Mouse (Mus musculus) CD4-positive, CD25-positive, alpha-beta regulatory T cell, adult 2 months (primary cell): ENCODE data around the gene Iqcb1.
A peak's percentile ranks its signal among the peaks of the same experiment; 100 is the strongest.

Experiments
- DNase-seq: peaks from one replicate; pipeline ENCODE4 v3.0.0-alpha.2; 2012; ENCODE audit warnings: low read depth, low spot score

Gene Iqcb1

DNA sequence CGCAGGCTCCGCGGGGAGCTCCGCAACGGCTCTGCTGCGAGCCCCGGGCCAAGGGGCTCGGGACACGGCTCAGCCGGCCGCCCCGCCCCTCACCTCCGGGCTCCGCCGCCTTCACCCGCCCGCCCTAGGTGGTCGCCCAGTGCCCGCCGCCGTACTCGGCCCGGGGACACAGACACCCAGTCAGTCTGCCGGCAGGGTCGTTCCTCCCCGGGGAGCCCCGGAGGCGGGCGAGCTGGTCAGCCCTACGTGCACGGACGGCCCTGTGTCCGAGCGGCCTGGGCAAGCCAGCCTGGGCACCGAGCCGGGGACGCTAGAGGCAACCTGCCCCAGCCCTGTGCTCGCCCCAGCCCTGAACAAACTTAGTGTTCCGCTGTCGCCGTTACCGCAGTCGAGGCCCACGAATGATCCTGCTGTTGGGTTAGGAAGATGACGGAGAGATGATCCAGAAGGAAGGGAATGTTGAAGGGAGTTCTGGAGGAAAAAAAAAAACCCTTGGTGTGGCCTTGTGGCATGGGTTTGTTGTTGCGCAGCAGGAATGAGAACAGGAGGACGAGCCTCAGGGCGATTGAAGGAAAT is 47.2 kb downstream of the Iqcb1 start:
- no peak for DNase-seq

DNA sequence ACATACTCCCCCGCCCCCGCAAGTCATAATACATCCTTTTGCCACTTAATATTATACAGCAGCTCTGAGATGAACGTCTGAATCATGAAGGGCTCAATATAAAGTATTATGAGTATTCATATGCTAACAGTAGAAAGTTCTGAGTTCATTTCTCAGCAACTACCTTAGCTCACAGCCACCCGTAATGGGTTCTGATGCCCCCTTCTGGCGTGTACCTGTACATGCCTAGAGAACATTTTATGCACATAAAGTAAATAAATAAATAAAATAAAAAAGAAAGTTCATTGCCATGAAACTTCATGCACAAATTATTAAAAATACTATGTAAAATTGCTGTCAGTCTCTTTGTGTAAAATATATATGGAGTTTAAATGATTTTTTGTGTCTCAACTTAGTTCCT is 49.1 kb downstream of the Iqcb1 start:
- peak; percentile 67 for DNase-seq

DNA sequence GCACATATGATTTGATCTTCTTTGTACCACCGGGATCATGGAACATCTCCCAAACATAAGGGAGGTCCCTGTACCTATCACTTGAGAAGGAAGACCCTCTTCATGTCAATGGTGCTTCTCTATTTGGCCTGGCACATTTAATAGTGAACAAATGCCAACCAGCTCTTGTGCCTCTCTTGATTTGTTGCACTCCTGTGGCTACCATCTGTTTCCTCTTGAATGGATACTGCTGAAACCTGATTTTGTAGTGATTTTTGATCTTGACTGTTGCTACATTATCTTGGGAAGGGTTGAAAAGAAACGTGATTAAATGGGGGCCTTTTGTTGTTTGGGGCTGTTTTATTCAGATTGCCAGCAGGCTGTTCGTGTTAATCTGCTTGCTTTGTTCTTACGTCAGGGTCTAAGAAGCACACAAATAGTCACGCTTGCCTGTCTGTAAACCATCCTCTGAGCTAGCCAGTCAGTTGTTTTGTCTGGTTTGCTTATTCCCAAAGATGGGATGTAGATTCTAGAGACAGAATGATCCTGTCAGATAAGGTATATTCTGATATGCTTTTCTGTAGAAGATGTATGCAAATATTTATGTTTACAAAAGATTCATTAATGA is 54.7 kb downstream of the Iqcb1 start:
- no peak for DNase-seq

DNA sequence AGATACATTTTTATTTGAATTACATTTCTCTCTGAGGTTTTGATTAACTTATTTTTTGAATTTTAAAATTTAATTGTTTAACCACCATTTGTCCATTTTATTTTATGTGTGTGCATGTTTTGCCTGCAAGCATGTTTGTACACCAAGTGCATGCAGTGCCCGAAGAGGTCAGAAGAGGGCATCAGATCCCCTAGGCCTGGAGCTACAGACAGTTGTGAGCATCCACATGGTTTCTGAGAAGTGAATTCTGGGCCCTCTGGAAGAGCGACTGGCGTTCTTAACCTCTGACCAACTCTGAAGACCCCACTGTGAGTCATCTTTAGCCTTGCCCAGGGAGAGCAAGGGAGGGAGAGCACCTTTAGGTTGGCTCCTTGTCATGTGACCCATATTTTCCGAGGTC is 56.7 kb downstream of the Iqcb1 start:
- peak; percentile 63 for DNase-seq

DNA sequence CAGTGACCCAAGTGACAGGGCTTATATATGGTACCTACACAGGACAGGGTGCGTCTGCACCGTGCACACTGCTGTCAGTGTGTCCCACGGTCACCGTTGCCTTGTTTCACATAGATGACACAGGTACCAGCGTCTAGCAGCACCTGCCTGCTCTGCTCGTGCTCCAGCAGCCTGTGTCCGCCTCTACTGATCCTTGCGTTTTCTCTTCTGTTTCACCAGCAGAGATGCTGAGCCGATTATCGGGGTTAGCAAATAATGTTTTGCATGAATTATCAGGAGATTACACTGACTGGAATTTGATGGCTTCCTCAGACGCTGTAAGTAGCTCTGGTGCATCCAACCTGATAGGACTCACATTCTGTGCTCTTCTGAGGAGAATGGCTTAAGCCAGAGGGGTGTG is 57.7 kb downstream of the Iqcb1 start:
- no peak for DNase-seq

DNA sequence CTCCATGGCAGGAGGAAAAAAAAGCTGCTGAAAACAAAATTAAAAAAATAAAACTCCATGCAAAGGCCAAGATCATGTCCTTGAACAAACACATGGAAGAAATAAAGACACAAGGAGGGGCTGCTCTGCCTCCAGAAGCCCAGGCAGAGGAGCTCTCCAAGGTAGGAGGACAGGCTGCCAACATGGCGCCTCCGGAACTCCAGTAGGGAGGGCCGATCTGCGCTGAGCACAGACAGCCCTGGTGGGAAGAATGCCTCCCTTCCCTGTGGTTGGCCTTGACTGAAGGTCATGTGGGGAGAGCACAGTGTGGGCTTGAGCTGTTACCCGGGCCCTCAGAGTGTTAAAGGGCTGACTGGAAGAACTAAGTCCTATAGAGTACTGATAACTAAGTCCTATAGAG is 59.4 kb downstream of the Iqcb1 start:
- no peak for DNase-seq

DNA sequence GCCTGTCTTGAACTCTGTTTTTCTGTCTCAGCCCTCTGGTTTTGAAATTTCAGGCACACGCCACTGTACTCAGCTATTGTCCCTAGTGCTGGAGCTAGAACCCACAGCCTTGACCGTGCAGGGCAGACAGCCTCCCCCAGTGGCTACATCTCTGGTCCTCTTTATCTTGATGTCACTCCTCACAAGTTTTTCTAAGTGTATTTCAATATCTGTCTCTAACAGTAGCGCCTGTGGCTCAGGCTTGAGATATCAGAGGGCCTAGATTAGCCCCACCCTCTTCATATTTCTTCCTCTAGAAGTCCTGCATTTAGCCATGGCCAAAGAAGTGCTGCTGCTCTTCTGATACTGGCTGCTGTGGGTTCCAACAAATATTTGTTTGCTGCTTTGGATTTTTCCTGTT is 62.4 kb downstream of the Iqcb1 start:
- DNase-seq: no peak

DNA sequence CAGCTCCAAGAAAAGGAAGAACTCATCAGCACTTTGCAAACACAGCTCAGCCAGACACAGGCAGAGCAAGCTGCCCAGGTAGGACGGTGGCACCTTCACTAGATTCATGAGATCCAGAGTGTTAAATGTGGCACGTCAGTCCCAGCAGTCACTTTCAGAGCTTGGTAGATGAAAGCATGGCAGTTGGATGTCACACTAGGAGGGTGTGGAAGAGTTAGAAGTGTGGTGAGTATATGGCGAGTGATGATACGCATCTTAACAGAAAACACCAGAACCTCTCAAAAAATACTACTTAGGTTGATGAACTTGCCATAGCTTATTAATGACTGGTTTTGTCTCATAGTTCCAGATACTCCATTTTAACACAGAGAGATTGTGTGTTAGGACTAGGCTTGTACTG is 63.2 kb downstream of the Iqcb1 start:
- no peak for DNase-seq

DNA sequence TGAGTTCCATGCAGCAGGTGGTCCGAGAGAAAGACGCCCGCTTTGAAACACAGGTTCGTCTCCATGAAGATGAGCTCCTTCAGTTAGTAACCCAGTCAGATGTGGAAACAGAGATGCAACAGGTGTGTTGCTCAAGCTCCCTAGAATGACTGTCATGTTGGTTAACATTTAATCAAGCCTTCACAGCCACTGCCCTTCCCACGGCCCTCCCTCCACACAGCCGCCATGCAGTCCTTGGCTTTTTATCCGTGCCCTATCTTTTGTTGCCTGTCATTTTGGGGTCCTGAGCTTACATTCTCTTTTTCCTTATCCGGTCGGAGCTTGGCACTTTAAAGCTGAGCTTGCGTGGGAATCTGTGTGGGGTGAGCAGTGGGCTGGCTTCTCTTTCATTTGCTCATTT is 65.1 kb downstream of the Iqcb1 start:
- DNase-seq: no peak

DNA sequence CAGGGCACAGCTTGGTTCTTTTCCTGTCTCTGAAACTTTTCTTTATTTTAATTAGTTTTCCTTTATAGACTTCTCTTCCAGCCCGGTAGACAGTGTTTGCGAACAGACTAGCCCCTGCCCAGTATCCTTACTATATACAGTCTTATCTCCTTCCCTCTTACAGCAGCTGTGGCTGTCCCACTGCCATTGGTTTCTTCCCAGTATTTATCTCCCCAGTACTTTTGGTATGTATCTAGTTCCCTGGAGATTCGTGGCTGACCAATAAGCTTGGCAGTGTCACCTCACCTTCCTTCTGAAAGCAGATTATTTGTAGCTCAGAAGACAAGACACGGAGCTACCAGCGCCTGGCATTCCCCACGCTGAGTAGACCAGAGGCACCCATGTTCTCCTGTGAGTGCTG is 68.5 kb downstream of the Iqcb1 start:
- DNase-seq: no peak

DNA sequence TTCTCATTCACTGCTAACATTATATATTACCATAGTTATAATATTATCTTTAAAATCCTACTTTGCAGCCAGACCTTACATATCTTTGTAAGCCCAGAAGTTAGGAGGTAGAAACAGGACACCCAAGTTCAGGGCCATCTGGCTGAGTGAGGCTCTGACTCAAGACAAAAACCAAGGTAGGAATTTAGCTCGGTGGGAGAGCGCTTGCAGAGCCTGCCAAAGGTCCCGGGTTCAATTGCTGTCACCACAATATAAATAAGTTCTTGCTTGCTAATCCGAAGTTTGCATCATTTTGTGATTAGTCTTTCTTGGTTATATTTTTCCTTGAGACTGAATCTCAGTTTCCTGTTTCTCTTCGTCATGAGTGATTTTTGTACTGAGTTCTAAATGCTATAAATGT is 75.0 kb downstream of the Iqcb1 start:
- no peak for DNase-seq

DNA sequence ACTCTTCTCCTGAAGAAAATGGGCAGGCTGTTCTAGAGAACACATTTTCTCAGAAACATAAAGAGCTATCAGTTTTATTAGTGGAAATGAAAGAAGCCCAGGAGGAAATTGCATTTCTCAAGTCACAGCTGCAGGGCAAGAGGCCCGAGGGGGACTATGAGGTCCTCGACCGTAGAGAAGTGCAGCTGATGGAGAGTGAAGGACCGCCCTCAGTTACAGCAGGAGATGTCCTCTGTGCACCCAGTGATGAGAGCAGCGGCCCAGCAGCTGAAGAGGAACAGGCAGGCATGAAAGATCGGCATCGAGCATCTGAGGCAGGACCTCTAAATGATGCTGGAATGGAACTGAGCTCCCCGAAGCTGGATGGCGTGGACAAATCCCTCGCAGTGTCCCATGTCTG is 83.7 kb downstream of the Iqcb1 start:
- DNase-seq: no peak

DNA sequence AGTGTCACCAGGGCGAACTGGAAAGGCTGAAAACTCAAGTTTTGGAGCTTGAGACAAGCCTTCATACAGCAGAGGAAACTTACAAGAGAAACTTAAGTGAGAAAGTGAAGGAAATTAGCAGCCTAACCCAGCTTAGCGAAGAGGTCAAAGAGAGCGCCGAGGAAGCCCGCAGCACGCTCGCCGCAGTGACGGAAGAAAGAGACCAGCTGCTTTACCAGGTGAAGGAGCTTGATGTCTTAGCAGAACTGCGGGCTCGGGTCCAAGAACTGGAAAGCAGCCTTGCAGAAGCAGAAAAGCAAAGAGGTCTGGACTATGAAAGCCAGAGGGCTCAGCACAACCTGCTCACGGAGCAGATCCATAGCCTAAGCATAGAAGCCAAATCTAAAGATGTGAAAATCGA is 84.1 kb downstream of the Iqcb1 start:
- DNase-seq: no peak

DNA sequence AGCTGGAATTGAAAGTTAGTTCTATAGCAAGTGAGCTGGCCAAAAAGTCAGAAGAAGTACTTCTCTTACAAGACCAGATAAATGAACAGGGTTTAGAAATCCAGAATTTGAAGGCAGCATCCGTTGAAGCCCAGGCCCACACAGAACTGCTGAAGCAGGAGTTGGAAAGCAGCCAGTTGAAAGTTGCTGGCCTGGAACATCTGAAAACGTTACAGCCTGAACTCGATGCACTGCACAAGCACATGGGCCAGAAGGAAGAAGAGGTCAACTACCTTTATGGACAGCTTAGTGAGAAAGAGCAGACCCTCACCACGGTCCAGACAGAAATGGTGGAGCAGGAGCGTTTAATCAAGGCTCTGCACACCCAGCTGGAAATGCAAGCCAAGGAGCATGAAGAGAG is 86.0 kb downstream of the Iqcb1 start:
- DNase-seq: no peak

DNA sequence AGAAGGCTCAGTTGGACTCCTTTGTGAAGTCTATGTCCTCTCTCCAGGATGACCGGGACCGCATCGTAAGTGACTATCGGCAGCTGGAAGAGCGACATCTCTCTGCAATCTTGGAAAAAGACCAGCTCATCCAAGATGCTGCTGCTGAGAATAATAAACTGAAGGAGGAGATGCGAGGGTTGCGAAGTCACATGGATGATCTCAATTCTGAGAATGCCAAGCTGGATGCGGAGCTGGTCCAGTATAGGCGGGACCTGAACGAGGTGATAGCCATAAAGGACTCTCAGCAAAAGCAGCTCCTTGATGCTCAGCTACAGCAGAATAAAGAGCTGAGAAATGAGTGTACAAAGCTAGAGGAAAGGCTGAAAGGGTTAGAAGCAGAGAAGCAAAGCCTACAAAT is 90.3 kb downstream of the Iqcb1 start:
- DNase-seq: no peak

DNA sequence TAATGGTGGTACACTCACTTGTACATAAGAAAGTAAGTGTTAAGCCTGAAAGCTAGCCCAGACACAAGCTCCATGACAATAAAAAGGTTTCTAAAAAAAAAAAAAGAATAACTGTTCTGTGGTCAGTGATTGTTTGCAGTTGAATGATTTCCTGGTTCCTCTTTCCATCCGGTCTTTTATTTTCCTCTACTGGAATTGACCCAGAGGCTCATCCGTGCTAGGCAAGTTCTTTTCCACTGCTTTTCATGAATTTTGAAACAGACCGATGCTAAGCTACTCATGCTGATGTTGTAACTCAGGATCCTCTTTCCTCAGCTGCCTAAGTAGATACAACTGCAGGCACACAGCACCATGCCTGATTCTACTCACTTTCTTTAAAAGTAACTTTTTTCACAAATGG is 92.2 kb downstream of the Iqcb1 start:
- DNase-seq: no peak

DNA sequence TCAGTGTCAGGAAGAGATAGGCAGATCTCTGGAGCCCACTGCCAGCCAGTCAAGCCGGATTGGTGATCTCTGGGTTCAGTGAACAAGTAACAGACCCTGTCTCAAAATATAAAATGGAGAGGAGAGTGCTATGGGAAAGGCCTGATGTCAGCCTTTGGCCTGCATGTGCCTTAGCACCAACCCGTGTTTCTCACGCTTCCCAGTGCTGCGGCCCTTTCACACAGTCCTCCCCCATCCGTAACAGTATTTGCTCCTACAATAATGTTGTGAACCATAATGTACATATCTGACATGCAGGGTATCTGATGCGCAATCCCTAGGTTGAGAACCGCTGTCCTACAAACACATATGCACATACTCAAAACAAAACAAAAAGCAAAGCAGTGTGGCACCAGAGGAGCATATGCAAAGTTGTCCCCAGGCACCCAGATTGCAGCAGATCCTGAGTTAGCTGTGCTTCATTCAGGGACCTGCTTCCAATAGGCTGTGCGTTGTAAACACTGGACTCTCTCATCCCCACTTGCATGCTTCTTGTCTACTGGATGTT is 93.0 kb downstream of the Iqcb1 start:
- no peak for DNase-seq

DNA sequence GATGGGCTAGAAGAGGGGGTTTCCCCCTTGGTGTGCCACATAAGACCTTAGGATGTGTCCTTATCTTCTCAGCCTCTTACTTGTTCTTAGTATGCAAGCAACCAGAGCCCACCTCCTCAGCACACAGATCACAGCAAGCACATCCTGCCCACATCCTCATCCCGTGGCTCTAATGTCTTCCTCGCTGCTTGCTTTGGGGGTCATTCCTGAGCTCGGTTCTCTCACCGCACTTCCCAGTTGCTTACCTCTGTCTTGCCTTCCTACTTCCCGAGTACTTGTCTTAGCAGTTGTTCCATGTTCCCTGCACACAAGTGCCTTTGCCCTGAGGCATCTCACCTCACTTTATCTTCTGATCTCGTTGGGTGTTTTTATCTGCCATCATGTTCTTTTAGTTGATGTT is 93.8 kb downstream of the Iqcb1 start:
- peak; percentile 55 for DNase-seq
